Mouse (Mus musculus) c-Kit-positive CD71-negative TER-119-negative erythroid progenitor cells, embryonic 14.5 days (primary cell): Measurements from ENCODE around the gene Mcl1.
"Not testable (repeated sequence)": the region's sequence is repeated elsewhere in the genome, so short reads cannot be mapped to it uniquely, and the experiment has no call there.

ENCODE experiments used
- DNase-seq: peaks from one replicate; pipeline ENCODE4 v3.0.0-alpha.2; 2013; ENCODE audit warnings: low read depth

The Mcl1 gene

DNA sequence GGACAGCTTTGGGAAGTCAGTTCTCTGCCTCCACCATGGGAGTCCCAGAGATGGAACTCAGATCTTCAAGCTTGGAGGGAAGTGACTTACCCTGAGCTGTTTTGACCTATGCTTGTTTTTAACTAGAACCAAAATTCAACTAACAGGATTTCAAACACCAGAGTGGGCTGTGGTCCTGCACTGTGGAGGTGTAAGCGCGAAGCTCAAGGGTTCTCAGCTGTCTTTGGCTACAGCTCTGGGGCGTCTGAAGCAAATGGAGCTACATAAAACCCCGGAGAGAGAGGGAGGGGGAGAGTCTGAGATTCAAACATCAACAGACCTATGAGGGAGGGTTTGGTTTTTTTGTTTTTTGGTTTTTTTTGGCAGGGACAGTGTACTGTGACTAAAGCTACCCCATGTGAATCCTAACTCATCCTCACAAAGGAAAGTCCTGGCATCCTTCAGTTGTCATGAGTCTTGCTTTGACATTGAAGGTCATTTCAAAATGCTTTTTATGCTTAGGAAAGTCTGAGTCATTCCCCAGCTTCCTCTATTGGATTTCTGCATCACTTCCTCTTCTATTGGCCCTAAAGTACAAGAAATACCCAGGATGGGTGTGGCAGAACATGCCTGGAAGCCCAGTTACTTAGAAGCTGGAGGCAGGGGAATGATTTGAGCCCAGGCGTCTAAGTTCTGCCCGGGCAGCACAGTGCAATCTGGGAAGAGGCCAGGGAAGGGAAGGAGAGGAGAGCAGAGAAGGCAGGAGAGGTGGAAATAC lies 8.1 kb upstream of the Mcl1 start:
- peak; percentile 79 for DNase-seq

DNA sequence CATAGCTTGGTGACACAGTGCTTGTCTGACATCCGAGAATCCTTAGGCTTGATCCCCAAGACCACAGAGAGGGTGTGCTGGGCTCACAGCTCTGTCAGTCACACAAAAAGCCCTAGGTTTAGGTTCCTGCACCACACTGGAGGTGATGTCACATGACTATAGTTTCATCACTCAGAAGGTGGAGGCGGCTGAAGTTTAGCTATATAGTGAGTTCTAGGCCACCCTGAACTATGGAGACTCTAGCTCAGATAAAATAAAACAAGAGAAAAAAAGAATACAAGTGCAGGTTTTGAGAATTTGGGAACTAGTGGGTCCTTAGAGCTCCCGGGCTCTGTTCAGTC lies 7.6 kb upstream of the Mcl1 start:
- no peak for DNase-seq

DNA sequence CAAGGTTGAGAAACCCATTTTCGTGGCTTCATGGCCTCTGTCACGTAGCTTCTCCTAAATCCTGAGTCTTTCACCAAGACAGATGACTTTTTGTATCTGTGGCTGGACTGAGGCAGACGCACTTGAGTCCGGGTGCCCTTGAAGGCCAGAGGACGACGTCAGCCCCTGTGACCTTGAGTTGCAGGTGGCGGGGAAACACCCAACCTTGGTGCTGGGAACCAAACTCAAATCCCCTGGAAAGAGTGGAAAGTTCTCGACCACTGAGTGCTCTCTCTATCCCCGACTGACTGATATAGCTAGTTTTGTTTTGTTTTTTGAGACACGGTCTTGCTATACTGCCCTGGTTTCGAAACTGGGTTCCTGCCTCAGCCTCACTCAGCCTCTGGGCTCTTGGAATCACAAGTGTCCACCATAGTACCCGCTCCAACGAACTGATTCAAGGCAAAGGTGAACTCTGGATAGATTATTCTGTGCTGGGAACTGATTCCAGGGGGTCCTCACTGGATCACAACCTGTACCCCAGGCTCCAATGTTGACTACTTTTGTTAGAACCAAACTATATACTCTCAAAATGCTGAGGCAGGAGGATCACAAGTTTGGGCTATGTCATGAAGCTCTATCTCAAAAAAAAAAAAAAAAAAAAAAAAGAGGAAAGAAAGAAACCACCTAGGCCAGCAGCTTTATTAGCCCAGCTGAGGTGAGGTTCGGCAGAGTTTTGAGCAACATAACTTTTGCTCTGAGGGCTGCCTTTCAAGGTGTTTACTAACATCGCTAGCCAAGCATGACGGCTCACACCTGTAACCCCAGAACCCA lies 7.0 kb upstream of the Mcl1 start:
- DNase-seq: no peak

GRCm38 (mm10) chr3:95652204-95652811 lies 6.3 kb upstream of the Mcl1 start:
- DNase-seq: no peak

- DNase-seq: no peak
Measured at GRCm38 (mm10) chr3:95652871-95653270, 5.7 kb upstream of the Mcl1 start.

DNA sequence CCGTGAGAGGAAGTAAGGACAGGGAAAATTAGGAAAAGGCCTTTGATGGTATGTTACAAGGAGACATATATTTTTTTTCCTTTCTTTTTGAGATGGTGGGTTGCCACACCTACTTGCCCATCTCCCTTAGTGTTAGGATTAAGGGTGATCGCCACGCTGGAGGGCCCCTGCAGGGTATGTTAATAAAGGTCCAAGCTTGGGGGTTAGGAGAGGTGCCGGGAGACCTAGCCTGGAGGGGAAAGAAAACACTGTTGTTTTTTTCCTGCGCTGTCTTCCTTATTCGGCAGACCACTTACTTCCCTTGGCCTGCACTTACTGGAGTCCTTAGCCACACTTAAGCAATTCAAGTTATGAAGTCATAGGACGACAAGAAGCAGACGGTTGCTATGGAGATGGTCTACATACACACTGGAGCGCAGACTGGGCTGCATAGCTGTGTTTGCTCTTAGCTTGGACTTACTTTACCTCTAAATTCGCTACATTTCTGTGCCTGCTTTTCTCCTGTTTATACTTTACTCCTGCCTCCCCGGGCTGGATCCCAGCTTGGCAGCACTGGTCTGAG lies 5.0 kb upstream of the Mcl1 start:
- no peak for DNase-seq

- DNase-seq: not testable (repeated sequence)
Measured at GRCm38 (mm10) chr3:95654371-95654770, 4.2 kb upstream of the Mcl1 start.

- DNase-seq: no peak
Measured at GRCm38 (mm10) chr3:95655437-95655836, 3.2 kb upstream of the Mcl1 start.

GRCm38 (mm10) chr3:95657108-95657507 lies 1.5 kb upstream of the Mcl1 start:
- no peak for DNase-seq

DNA sequence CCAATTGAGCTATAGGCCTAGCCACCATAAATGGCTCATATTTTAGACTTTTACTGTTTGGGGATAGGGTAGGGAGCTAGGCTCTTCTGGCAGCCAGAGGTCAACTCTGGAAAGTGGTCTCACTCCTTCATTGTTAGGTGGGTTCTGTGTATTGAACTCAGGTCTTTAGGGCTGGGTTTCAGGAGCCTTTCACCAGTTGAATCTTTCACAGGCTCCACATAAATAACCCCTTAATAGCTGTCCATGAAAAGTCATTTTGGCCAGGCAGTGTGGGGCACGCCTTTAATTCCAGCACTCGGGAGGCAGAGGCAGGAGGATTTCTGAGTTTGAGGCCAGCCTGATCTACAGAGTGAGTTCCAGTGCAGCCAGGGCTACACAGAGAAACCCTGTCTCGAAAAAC lies 877 bp upstream of the Mcl1 start:
- DNase-seq: no peak

GRCm38 (mm10) chr3:95658868-95659712 lies 502 bp downstream of the Mcl1 start:
- DNase-seq: no peak

- no peak for DNase-seq
Measured at GRCm38 (mm10) chr3:95659948-95660347, 1.4 kb downstream of the Mcl1 start.

DNA sequence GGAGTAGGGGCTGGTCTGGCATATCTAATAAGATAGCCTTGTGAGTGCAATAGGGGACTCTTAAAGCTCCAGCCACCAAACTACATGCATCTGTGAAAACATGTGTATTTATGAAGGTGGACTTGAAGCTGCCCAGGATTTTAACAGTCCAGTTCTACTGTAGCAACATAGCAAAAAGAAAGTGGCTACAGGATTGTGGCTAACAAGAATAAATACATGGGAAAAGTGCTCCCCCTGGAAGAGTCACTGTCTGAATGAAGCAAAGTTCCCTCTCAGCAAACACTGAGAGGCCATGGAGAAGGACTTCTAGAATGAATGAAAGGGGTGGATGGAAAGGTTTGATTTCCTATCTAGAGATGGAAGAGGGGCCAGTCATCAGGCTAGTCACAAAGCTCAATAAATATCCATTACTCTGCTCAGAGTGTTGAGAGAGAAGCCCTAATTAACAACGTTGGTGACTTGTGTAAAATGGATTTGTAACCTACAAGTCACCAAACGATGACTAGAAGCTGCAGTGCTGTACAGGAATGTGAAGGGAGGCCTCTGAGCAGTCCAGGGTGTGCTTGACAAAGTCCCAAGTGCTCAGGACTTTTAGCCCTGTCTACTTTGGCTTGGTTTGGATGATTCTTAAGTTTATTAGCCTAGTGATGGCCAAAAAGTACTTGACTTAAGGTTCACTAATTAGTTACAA lies 2.3 kb downstream of the Mcl1 start:
- DNase-seq: no peak

DNA sequence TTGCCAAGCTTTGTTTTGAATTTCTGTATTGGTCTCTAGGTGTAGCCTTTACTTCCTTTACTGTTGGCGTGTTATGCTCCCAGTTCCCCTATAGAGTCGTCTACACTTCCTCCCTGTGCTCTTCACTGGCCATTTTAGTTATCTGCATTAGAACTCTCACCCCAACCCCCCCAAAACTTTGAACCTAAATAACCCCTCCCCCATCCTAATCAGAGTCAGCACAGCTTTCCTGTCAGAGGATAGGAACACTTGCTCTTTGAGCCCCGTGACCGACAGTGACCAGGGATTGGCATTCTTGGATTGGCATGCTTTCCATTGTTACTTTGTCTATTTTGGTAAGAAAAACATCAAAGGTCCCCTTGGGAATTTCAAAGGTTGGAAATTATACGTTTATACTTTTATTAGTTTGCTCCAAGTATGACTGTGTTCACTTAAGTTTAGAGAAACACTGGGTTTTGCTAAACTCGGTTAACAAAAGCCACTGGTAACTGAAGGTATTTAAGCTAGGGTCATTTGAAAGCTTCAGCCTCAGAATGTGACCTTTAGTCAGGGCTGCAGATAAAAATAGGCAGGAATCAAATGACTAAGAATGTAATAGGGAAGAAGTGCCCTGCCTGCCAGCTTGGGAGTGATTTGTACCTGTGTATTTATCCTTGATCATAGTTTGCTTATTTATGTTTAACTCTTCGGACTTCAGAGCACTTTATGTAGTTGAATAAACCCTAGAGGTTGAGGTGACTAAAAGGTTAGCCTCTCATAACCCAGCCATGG lies 3.5 kb downstream of the Mcl1 start:
- no peak for DNase-seq

- DNase-seq: no peak
Measured at GRCm38 (mm10) chr3:95662724-95663449, 4.3 kb downstream of the Mcl1 start.

GRCm38 (mm10) chr3:95663486-95663885 lies 4.9 kb downstream of the Mcl1 start:
- DNase-seq: no peak

GRCm38 (mm10) chr3:95663969-95664608 lies 5.5 kb downstream of the Mcl1 start:
- DNase-seq: no peak

DNA sequence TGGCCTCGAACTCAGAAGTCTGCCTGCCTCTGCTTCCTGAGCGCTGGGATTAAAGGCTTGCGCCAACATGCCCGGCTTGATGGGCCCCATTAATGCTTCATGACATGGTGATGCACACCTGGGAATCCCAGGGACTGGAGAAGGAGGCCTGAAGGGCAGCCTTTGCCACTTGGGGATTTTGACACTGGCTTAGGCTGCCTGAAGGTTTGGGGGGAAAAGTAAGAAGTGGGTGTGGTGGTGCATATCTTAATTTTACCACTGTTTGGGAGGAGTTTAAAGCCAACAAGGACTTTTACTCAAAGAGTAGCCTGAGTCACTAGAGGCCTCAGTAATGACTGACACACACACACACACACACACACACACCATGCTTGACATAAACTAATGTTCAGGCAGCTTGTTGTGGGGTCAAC lies 6.4 kb downstream of the Mcl1 start:
- no peak for DNase-seq

DNA sequence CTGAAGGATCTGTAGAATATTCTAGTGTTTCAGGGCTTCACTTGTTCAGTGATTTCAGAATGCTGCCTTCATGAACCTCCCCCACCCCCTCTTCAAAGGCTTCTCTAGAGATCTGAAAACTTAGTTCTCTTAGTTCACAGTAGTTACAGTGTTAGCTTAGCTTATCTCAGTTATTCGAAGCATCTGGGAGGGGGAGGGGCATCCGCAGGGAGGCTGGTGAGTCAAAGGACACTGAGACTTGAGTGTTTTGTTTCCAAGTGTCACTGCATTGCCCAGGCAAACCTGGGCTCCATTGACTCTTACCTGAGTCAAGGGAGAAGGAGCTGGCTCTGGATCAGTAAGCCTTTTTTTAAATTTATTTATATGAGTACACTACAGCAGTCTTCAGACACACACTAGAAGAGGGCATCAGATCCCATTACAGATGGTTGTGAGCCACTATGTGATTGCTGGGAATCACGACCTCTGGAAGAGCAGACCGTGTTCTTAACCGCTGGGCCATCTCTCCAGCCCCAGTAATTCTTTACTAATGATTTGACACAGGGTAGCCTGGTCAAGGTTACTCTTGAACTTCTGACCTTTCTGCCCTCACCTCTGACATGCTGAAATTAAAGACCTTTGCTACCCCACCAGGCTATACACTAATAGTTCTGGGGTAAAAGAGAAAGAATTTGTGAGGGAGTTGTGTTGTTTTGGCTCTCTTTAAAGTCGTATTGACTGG lies 7.7 kb downstream of the Mcl1 start:
- no peak for DNase-seq
